Mouse (Mus musculus) limb, embryonic 14.5 days (tissue): ENCODE results near the gene Myo7a. TPM values are rescaled to one million over a fixed set of nuclear protein-coding genes. Genes with fewer than 3 reads are reported as not detected.

Experiments used
- ATAC-seq: fragments of 200-750 bp; cut with Nextera tagmentation; 2 replicates; pipeline ENCODE4 v1.8.0; 2017; ENCODE audit warnings: low read depth, moderate number of reproducible peaks, moderate TSS enrichment; ENCODE audit not compliant: low FRiP score
- DNase-seq: peaks from one replicate; pipeline ENCODE4 v3.0.0-alpha.2; 2015; ENCODE audit warnings: low spot score
- H3K27ac ChIP-seq: fragments of 300-500 bp; sonication (generic); replicated peaks from 2 replicates; pipeline ENCODE4 v1.5.1; 2014; ENCODE audit warnings: low read depth, mild to moderate bottlenecking, low read length, moderate library complexity, mixed read lengths
- H3K27me3 ChIP-seq: fragments of 300-500 bp; sonication (generic); 2 replicates; pipeline ENCODE4 v1.6.1; 2014; ENCODE audit warnings: low read length, mixed read lengths; ENCODE audit not compliant: control insufficient read depth, insufficient read depth
- H3K36me3 ChIP-seq: fragments of 300-500 bp; sonication (generic); 2 replicates; pipeline ENCODE4 v1.6.1; 2014; ENCODE audit warnings: mild to moderate bottlenecking, low read length, moderate library complexity, mixed read lengths; ENCODE audit not compliant: control insufficient read depth, insufficient read depth
- H3K4me1 ChIP-seq: fragments of 300-500 bp; sonication (generic); 2 replicates; pipeline ENCODE4 v1.6.1; 2014; ENCODE audit warnings: antibody characterized with exemption, low read length, mixed read lengths; ENCODE audit not compliant: control insufficient read depth, insufficient read depth
- H3K4me2 ChIP-seq: fragments of 300-500 bp; sonication (generic); replicated peaks from 2 replicates; pipeline ENCODE4 v1.6.1; 2014; ENCODE audit warnings: low read depth, mild to moderate bottlenecking, low read length, moderate library complexity; ENCODE audit not compliant: severe bottlenecking
- H3K4me3 ChIP-seq: fragments of 300-500 bp; sonication (generic); replicated peaks from 2 replicates; pipeline ENCODE4 v1.5.1; 2014; ENCODE audit warnings: low read length
- H3K9ac ChIP-seq: fragments of 300-500 bp; sonication (generic); 2 replicates; pipeline ENCODE4 v1.6.1; 2014; ENCODE audit warnings: mild to moderate bottlenecking, low read depth, low read length, moderate library complexity; ENCODE audit not compliant: severe bottlenecking
- H3K9me3 ChIP-seq: fragments of 300-500 bp; sonication (generic); 2 replicates; pipeline ENCODE4 v1.6.1; 2016; ENCODE audit warnings: low read length; ENCODE audit not compliant: control insufficient read depth
- POLR2A ChIP-seq: fragments of 200-500 bp; IDR thresholded peaks from 2 replicates; pipeline ENCODE4 v1.8.0; 2012; ENCODE audit warnings: inconsistent platforms, mild to moderate bottlenecking, moderate library complexity, borderline replicate concordance; ENCODE audit not compliant: insufficient read depth, insufficient read length; ENCODE audit errors: extremely low read depth
- WGBS: fragments of 180-500 bp; shearing (Covaris S2); extraction: QIAGEN DNeasy Blood & Tissue Kit; methylation state at CpG from one replicate; pipeline ENCODE4 v1.1.7; 2014; 5-methylcytosine and 5-hydroxymethylcytosine counted together
- polyA plus RNA-seq, 2 experiments: library from polyadenylated mRNA; depleted of rRNA in 1 of 2; stranded (reverse) in 1 of 2; unstranded in 1 of 2; fragments of >200 nt; fragmentation: Nextera tagmentation in 1 of 2; extraction: Ambion mirVana in 1 of 2; gene quantifications; 2 replicates each; pipeline versions ENCODE4 v1.2.1 to v1.2.3; 2012 to 2014

Gene Myo7a
- polyA plus RNA-seq, 2 experiments, result 8.1 to 18.1 TPM

- WGBS, result 66% methylated on average over 4 of the region's 4 CpGs
- H3K36me3 ChIP-seq, result no peaks in the 10 kb centered on the region
Observed at GRCm38 (mm10) chr7:98109771-98110170, 9.6 kb downstream of the Myo7a start.

GRCm38 (mm10) chr7:98108636-98109430 lies 10.5 kb downstream of the Myo7a start:
- no peak for TF ChIP-seq POLR2A
- no peak for ATAC-seq
- H3K36me3 ChIP-seq, result no peaks in the 10 kb centered on the region
- WGBS, result 80% methylated on average over 16 of the region's 16 CpGs
- peaks cover 9% of the 10 kb centered on the region for H3K4me1 ChIP-seq
- DNase-seq, result no peak
- no peaks in the 10 kb centered on the region for H3K27me3 ChIP-seq
- H3K4me3 ChIP-seq, result no peak overlapping the region
- H3K9me3 ChIP-seq, result no peaks in the 10 kb centered on the region
- no peak overlapping the region for H3K9ac ChIP-seq
- H3K27ac ChIP-seq, result no peak overlapping the region
- no peak overlapping the region for H3K4me2 ChIP-seq

More at GRCm38 (mm10) chr7:98109771-98110170, 9.6 kb downstream of the Myo7a start:
- H3K9me3 ChIP-seq, result no peaks in the 10 kb centered on the region
- no peak overlapping the region for H3K27ac ChIP-seq
- ATAC-seq, result no peak
- H3K27me3 ChIP-seq, result no peaks in the 10 kb centered on the region
- H3K4me2 ChIP-seq, result no peak overlapping the region
- TF ChIP-seq POLR2A, result no peak
- H3K4me1 ChIP-seq, result peaks cover 9% of the 10 kb centered on the region
- no peak for DNase-seq
- H3K9ac ChIP-seq, result no peak overlapping the region
- H3K4me3 ChIP-seq, result no peak overlapping the region

- Histone ChIP-seq H3K27ac (no peak overlapping the region), H3K9ac (no peak overlapping the region), H3K27me3 (no peaks in the 10 kb centered on the region), H3K4me3 (no peak overlapping the region), H3K4me1 (peaks cover 13% of the 10 kb centered on the region), H3K9me3 (no peaks in the 10 kb centered on the region), H3K4me2 (no peak overlapping the region), H3K36me3 (no peaks in the 10 kb centered on the region)
- TF ChIP-seq POLR2A, result no peak
- 83% methylated on average over 7 of the region's 7 CpGs for WGBS
- ATAC-seq (no peak), DNase-seq (no peak)
Observed at GRCm38 (mm10) chr7:98106272-98106671, 13.1 kb downstream of the Myo7a start.

GRCm38 (mm10) chr7:98104481-98105435 lies 14.6 kb downstream of the Myo7a start:
- Histone ChIP-seq H3K9ac (no peak overlapping the region), H3K27me3 (no peaks in the 10 kb centered on the region), H3K9me3 (no peaks in the 10 kb centered on the region), H3K4me3 (no peak overlapping the region), H3K27ac (no peak overlapping the region), H3K4me2 (no peak overlapping the region), H3K36me3 (no peaks in the 10 kb centered on the region), H3K4me1 (peaks cover 6% of the 10 kb centered on the region; the same call in 1 of the 2 replicates)
- DNase-seq (no peak), ATAC-seq (no peak)
- WGBS, result 61% methylated on average over 16 of the region's 16 CpGs
- TF ChIP-seq POLR2A, result no peak

- H3K36me3 ChIP-seq, result no peaks in the 10 kb centered on the region
- H3K9ac ChIP-seq, result no peak overlapping the region
- 72% methylated on average over 5 of the region's 5 CpGs for WGBS
- H3K4me3 ChIP-seq, result no peak overlapping the region
- no peak overlapping the region for H3K4me2 ChIP-seq
- no peaks in the 10 kb centered on the region for H3K9me3 ChIP-seq
- H3K27ac ChIP-seq, result 0 out of 2 replicates have a peak overlapping the region, but pooled peaks have one; percentile 43
- peaks cover 6% of the 10 kb centered on the region; the same call in 1 of the 2 replicates for H3K4me1 ChIP-seq
- TF ChIP-seq POLR2A, result no peak
- no peak for ATAC-seq
- no peaks in the 10 kb centered on the region for H3K27me3 ChIP-seq
- DNase-seq, result no peak
Observed at GRCm38 (mm10) chr7:98103942-98104292, 15.4 kb downstream of the Myo7a start.
